Mouse (Mus musculus) brain, embryonic 14.5 days (tissue): ENCODE results near the gene Socs4. TPM values are rescaled to one million over a fixed set of nuclear protein-coding genes. Genes with fewer than 3 reads are reported as not detected.

Source experiments
- DNase-seq: peaks from one replicate; pipeline ENCODE4 v3.0.0-alpha.2; 2011; ENCODE audit warnings: low read depth
- CTCF ChIP-seq: fragments of 200-500 bp; IDR thresholded peaks from 2 replicates; pipeline ENCODE4 v1.5.1; 2012; ENCODE audit warnings: inconsistent platforms, mild to moderate bottlenecking, moderate library complexity, borderline replicate concordance; ENCODE audit not compliant: insufficient read depth, insufficient read length; ENCODE audit errors: extremely low read depth
- POLR2A ChIP-seq: fragments of 200-500 bp; IDR thresholded peaks from 2 replicates; pipeline ENCODE4 v1.6.1; 2012; ENCODE audit warnings: mild to moderate bottlenecking, inconsistent platforms, borderline replicate concordance; ENCODE audit not compliant: poor library complexity, insufficient read depth, insufficient read length, severe bottlenecking; ENCODE audit errors: extremely low read depth
- polyA plus RNA-seq: library from polyadenylated mRNA; depleted of rRNA; stranded (reverse); fragments of >200 nt; gene quantifications from 2 replicates; pipeline ENCODE4 v1.2.3, GENCODE M21; 2012; rRNA removed

Gene Socs4
- polyA plus RNA-seq: 6.7 and 9.9 TPM in 2 replicates

DNA sequence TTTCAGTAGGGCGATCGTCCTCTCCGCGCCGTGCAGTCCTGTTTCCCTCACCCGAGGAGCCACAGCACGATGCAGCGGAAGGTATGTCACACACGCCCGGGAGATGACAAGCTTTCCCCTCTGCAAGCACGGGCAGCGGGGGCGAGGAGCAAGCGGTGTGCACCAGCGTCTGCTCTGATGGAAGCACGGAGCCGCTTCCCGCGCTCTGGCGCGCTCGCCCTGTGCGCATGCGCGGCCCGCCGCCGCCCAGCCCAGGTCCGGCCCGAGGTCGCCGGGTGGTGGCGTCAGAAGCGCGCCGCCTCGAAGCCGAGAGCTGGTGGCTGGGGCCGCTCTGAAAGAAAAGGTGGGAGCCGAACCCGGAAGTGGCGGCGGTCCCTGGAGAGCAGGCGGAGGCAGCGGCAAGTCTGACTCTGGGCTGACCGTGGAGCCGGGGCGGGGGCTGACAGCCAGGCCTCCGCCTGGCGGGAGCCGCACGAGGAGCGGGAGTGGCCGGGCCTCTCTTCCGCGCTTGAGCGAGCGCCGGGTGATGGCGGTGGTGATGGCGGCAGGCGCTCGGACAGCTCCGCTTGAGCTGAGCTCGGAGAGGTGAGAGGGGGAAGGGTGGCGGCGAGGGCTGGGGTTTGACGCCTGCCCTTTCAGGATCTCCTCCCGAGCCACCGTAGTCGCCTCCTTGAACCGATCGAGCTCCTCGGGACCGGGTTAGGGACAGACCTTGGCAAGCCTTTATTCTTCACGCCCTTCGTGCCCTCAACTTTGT lies at the start of gene Socs4, which contains the start of gene Wdhd1:
Socs4 (plus strand) TSS at position 295 of the 757 bp plus-strand sequence.
Wdhd1 (minus strand) TSS at position 221 of the 757 bp plus-strand sequence.
- peak; percentile 98 for DNase-seq
- TF ChIP-seq POLR2A: peak; percentile 74
- no peak for TF ChIP-seq CTCF

DNA sequence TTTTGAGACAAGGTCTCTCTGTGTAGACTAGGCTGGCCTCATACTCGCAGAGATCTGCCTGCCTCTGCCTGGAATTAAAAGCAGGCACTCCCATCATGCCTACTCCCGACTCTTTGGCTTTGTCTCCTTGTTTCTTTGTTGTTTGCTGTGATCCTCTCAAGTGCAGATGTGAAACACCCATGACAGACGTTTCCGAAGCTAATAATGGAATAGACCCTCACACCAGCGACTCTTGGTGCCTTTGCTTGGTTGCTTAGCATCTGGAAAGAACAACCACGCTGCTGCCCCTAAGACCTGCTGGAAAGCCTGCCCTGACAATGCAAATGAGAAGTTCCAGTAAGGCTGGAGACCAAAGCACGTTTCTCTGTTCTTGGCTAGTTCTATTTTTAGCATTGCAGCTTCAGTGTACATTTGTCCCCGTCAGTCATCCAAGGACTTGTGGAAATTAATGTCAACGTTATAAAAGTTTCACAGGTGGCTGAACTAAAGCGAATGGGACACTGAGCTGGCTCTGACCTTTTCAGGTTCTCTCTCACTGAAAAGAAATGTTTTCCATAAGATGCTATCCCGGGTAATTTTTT lies 46.8 kb upstream of the Socs4 start:
- DNase-seq: no peak
- no peak for TF ChIP-seq POLR2A

DNA sequence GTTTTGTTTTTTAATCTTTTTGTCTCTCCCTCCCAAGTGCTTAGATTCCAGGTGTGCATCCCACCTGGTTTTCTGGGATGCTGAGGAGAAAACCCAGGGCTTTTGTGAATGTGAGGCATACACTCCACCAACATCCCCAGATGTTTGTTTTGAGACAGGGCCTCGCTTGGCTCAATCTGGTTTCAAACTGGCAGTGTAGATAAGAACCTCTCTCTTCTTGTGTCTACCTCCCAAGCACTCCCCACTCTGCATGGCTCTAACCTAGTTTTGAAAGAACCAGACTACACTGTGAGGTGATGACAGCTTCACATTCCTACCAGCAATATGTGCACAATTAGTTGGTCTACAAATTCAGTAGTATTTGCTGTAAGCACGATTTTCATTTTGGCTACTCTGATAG lies 43.1 kb upstream of the Socs4 start:
- no peak for TF ChIP-seq CTCF
- no peak for DNase-seq

DNA sequence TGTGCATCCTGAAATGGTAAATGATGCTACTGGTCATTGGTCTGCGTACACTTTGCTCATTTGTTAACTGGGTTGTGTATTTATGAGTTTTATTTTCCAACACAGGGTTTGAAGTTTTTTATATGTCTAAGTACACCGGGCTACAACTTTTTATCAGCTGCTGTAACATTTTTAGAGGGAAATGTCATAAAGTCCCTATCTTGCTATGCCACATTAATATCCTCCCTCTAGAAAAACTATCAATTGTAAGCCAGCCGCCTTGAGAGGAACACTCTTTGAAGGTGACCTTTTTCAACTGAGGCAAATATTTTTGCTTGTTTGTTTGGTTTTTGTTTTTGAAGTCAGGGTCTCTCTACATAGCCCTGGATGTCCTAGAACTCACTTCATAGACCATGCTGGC lies 42.7 kb upstream of the Socs4 start:
- no peak for DNase-seq
- no peak for TF ChIP-seq CTCF
- no peak for TF ChIP-seq POLR2A

DNA sequence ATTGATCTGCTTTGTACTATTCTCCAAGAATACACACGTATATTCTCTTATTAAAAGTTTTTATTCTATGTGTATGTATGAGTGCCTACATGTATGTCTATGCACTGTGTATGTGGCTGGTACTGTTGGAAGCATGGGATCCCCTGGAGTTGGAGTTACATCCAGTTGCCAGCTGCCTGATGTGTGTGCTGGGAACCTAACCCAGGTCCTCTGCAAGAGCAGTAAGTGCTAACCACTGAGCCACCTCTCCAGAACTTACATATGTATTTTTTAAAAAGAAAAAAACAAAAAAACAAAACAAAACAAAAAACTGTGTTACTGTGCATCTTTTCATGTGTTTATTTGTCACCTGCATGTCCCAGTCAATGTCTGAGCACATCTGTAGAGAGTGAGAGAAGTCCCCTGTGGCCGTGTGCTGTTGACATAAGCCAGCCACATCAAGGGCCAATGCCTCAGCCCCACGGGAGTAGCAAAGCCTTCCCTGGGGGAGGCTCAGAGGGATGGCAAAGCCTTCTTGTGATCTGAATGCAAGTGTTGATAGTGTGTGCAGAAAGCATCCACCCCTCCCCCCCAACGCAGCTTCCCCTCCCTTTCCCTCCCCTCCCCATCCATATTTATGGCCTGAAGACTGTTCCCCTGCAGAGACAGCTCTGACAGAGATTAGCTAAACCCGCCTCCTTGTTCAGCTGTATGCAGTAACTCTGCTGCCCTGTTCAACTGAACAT lies 42.0 kb upstream of the Socs4 start:
- peak; percentile 13 for DNase-seq
- no peak for TF ChIP-seq CTCF
- TF ChIP-seq POLR2A: no peak

DNA sequence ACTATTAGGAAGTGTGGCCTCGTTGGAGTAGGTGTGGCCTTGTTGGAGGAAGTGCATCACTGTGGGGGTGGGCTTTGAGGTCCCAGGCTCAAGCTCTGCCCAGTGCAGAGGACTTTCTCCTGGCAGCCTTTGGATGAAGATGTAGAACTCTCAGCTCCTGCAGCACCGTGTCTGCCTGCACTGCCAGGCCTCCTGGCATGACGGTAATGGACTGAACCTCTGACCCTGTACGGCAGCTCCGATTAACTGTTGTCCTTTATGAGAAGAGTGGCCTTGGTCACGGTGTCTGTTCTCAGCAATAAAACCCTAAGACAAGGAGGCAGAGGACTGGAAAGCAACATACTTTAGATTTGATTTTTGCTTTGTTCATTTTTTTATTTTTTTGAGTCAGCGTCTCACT lies 40.2 kb upstream of the Socs4 start:
- DNase-seq: no peak
- TF ChIP-seq CTCF (no peak), POLR2A (no peak)

DNA sequence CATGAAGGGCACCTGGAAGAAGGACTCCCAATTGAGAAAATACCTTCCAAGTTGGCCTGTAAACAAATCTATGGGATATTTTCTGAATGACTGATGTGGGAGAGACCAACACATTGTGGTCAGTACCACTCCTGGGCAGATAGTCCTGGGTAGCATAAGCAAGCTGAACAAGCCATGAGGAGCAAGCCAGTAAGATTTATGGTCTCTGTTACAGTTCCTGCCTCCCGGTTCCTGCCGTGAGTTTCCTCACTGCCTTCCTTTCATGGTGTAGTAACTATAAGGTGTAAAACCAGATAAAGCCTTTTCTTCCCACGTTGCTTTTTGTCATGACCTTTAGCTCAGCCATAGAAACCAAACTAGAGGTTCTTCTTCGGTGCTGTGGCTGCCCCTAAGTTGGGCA lies 39.4 kb upstream of the Socs4 start:
- TF ChIP-seq POLR2A (no peak), CTCF (no peak)
- no peak for DNase-seq

DNA sequence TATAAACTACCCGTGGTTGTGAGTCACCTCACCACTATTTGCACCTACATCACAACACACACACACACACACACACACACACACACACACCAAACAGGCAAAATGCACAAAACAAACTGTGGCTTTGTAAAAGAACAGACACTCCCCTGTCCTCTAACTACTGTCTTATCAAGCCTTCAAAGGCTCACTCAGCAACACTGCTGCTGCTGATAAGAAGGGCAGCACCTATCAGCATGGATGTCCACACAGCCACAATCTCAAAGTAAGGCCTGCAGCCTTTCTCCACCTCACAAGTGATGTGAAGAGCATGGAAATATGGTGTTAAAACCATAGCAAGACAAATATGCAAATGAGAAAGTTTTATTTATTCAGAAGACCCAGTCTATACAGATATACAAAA lies 36.1 kb upstream of the Socs4 start:
- no peak for TF ChIP-seq POLR2A
- no peak for TF ChIP-seq CTCF
- DNase-seq: no peak

DNA sequence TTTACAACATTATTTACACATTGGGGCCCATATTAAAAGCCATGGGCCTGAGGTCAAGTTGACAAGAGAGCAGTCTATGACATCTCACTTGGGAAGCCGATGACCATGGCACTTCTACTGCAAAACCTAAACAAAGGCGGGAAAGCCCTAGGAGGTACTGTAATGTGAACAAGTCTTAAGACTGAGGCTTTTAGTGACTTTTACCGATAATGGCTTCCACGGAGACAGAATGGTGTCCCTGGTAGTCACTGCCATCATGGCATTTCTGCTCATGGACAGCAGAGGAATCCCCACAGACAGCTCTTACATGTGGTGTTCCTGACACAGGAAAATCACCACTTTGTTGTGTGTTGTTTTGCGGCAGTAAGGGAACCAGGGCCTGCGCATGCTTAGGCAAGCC lies 35.7 kb upstream of the Socs4 start:
- no peak for TF ChIP-seq CTCF
- no peak for TF ChIP-seq POLR2A
- DNase-seq: no peak

DNA sequence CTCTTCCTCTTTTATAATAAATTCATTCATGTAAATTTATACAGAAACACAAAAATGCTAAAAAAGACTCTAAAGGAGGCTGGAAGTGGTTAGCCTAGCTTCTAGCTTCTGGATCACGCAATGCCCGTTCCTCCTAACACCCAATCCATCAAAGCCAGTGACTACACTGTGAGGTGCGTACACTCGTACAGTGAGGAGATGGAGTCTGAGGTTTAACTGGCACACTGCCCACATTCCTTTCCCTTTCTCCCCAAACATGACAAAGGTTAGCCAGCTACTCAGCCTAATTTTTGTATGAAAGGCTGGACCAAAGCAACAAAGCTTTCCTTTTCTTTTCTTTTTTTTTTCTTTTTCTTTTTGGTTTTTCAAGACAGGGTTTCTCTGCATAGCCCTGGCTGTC lies 34.0 kb upstream of the Socs4 start:
- DNase-seq: no peak

DNA sequence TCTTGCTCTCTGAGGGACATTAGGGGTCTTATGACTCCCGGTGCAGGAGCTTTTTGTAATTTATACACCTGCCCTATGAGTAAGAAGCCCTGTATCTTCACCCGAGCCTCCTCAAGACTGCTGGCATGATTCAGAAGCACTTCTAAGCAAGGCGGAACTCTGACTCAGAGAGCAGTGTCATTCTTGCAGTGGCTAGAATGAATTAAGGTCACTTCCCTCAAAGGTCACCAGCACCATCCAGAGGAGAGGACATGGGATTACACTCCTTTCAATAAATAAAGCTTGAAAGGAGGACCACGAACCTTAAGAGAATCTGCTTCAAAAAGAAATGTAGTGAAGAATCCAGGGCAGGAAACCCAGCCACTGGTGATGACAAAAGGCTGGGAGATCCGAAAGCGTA lies 26.9 kb upstream of the Socs4 start:
- TF ChIP-seq CTCF: no peak
- no peak for TF ChIP-seq POLR2A
- DNase-seq: no peak

More for the DNA sequence above, 34.0 kb upstream of the Socs4 start:
- TF ChIP-seq POLR2A (no peak), CTCF (no peak)
